Mouse (Mus musculus): ENCODE data around the gene Iqgap3. TPM values are rescaled to one million over a fixed set of nuclear protein-coding genes. Genes with fewer than 3 reads are reported as not detected.

Iqgap3 gene
- polyA plus RNA-seq, 1 experiment from 2014 or later: 19.8 TPM

GRCm38 (mm10) chr3:88137821-88138220 lies 56.0 kb downstream of the Iqgap3 start:
- 9% methylated on average over 3 of the region's 3 CpGs for WGBS
- H3K27me3 ChIP-seq (ENCODE audit: control insufficient read depth, insufficient read depth, low read length): no peaks in the 10 kb centered on the region
- H3K4me3 ChIP-seq (ENCODE audit: low read depth, low read length): peak overlapping the region; percentile 59
- H3K4me1 ChIP-seq (ENCODE audit: control insufficient read depth, insufficient read depth, low read length): peaks cover 35% of the 10 kb centered on the region
- ATAC-seq (ENCODE audit: insufficient number of reproducible peaks, insufficient read depth, low FRiP score, low read depth): no peak
- H3K9me3 ChIP-seq (ENCODE audit: control insufficient read depth, low read depth, low read length): no peaks in the 10 kb centered on the region
- 0 out of 2 replicates have a peak overlapping the region, but pooled peaks have one; percentile 21 for H3K9ac ChIP-seq (replicated peaks; ENCODE audit: low read depth, low read length)
- peak overlapping the region; percentile 77 for H3K4me2 ChIP-seq (replicated peaks; ENCODE audit: low read depth, low read length)
- H3K36me3 ChIP-seq (ENCODE audit: control insufficient read depth, insufficient read depth, low read length): no peaks in the 10 kb centered on the region
- H3K27ac ChIP-seq (ENCODE audit: low read length): peak overlapping the region; percentile 98

- Histone ChIP-seq H3K4me1 (ENCODE audit: control insufficient read depth, insufficient read depth, low read length) (peaks cover 32% of the 10 kb centered on the region), H3K36me3 (ENCODE audit: control insufficient read depth, insufficient read depth, low read length) (no peaks in the 10 kb centered on the region), H3K27ac (ENCODE audit: low read length) (peak overlapping the region; percentile 98), H3K4me2 (replicated peaks; ENCODE audit: low read depth, low read length) (peak overlapping the region; percentile 77), H3K4me3 (ENCODE audit: low read depth, low read length) (peak overlapping the region; percentile 59), H3K9me3 (ENCODE audit: control insufficient read depth, low read depth, low read length) (no peaks in the 10 kb centered on the region), H3K9ac (replicated peaks; ENCODE audit: low read depth, low read length) (peak overlapping the region; percentile 49), H3K27me3 (ENCODE audit: control insufficient read depth, insufficient read depth, low read length) (no peaks in the 10 kb centered on the region)
- WGBS: under 1% methylated on average over 32 of the region's 32 CpGs
- peak; percentile 74 for ATAC-seq (ENCODE audit: insufficient number of reproducible peaks, insufficient read depth, low FRiP score, low read depth)
Observed at GRCm38 (mm10) chr3:88138336-88139242, 56.8 kb downstream of the Iqgap3 start.

- Histone ChIP-seq H3K9me3 (ENCODE audit: control insufficient read depth, low read depth, low read length) (no peaks in the 10 kb centered on the region), H3K4me1 (ENCODE audit: control insufficient read depth, insufficient read depth, low read length) (peaks cover 38% of the 10 kb centered on the region), H3K4me2 (replicated peaks; ENCODE audit: low read depth, low read length) (peak overlapping the region; percentile 77), H3K27me3 (ENCODE audit: control insufficient read depth, insufficient read depth, low read length) (no peaks in the 10 kb centered on the region), H3K4me3 (ENCODE audit: low read depth, low read length) (peak overlapping the region; percentile 59), H3K27ac (ENCODE audit: low read length) (peak overlapping the region; percentile 98), H3K9ac (replicated peaks; ENCODE audit: low read depth, low read length) (peak overlapping the region; percentile 49), H3K36me3 (ENCODE audit: control insufficient read depth, insufficient read depth, low read length) (no peaks in the 10 kb centered on the region)
- 17% methylated on average over 25 of the region's 25 CpGs for WGBS
- ATAC-seq (ENCODE audit: insufficient number of reproducible peaks, insufficient read depth, low FRiP score, low read depth): no peak
Observed at GRCm38 (mm10) chr3:88139243-88140177, 57.7 kb downstream of the Iqgap3 start.

GRCm38 (mm10) chr3:88140178-88140902 lies 58.6 kb downstream of the Iqgap3 start:
- WGBS: 12% methylated on average over 11 of the region's 11 CpGs
- ATAC-seq (ENCODE audit: insufficient number of reproducible peaks, insufficient read depth, low FRiP score, low read depth): no peak
- no peaks in the 10 kb centered on the region for H3K9me3 ChIP-seq (ENCODE audit: control insufficient read depth, low read depth, low read length)
- no peaks in the 10 kb centered on the region for H3K27me3 ChIP-seq (ENCODE audit: control insufficient read depth, insufficient read depth, low read length)
- no peaks in the 10 kb centered on the region for H3K36me3 ChIP-seq (ENCODE audit: control insufficient read depth, insufficient read depth, low read length)
- H3K9ac ChIP-seq (replicated peaks; ENCODE audit: low read depth, low read length): no peak overlapping the region
- H3K4me3 ChIP-seq (ENCODE audit: low read depth, low read length): no peak overlapping the region
- H3K4me1 ChIP-seq (ENCODE audit: control insufficient read depth, insufficient read depth, low read length): peaks cover 47% of the 10 kb centered on the region
- H3K27ac ChIP-seq (ENCODE audit: low read length): peak overlapping the region; percentile 98
- peak overlapping the region; percentile 77 for H3K4me2 ChIP-seq (replicated peaks; ENCODE audit: low read depth, low read length)

GRCm38 (mm10) chr3:88140903-88141430 lies 59.2 kb downstream of the Iqgap3 start:
- peak overlapping the region; percentile 59 for H3K4me2 ChIP-seq (replicated peaks; ENCODE audit: low read depth, low read length)
- WGBS: 37% methylated on average over 6 of the region's 6 CpGs
- no peaks in the 10 kb centered on the region for H3K9me3 ChIP-seq (ENCODE audit: control insufficient read depth, low read depth, low read length)
- H3K4me1 ChIP-seq (ENCODE audit: control insufficient read depth, insufficient read depth, low read length): peaks cover 53% of the 10 kb centered on the region
- H3K36me3 ChIP-seq (ENCODE audit: control insufficient read depth, insufficient read depth, low read length): no peaks in the 10 kb centered on the region
- no peak for ATAC-seq (ENCODE audit: insufficient number of reproducible peaks, insufficient read depth, low FRiP score, low read depth)
- H3K4me3 ChIP-seq (ENCODE audit: low read depth, low read length): peak overlapping the region; percentile 94; the same call in 1 of the 2 replicates
- H3K27ac ChIP-seq (ENCODE audit: low read length): peak overlapping the region; percentile 98
- no peak overlapping the region for H3K9ac ChIP-seq (replicated peaks; ENCODE audit: low read depth, low read length)
- H3K27me3 ChIP-seq (ENCODE audit: control insufficient read depth, insufficient read depth, low read length): no peaks in the 10 kb centered on the region

GRCm38 (mm10) chr3:88141439-88141786 lies 59.6 kb downstream of the Iqgap3 start:
- H3K9me3 ChIP-seq (ENCODE audit: control insufficient read depth, low read depth, low read length): no peaks in the 10 kb centered on the region
- H3K36me3 ChIP-seq (ENCODE audit: control insufficient read depth, insufficient read depth, low read length): no peaks in the 10 kb centered on the region
- H3K27me3 ChIP-seq (ENCODE audit: control insufficient read depth, insufficient read depth, low read length): no peaks in the 10 kb centered on the region
- H3K27ac ChIP-seq (ENCODE audit: low read length): peak overlapping the region; percentile 98
- ATAC-seq (ENCODE audit: insufficient number of reproducible peaks, insufficient read depth, low FRiP score, low read depth): no peak
- H3K4me2 ChIP-seq (replicated peaks; ENCODE audit: low read depth, low read length): peak overlapping the region; percentile 59
- WGBS: 11% methylated on average over 9 of the region's 9 CpGs
- H3K4me3 ChIP-seq (ENCODE audit: low read depth, low read length): peak overlapping the region; percentile 94
- H3K4me1 ChIP-seq (ENCODE audit: control insufficient read depth, insufficient read depth, low read length): peaks cover 57% of the 10 kb centered on the region
- H3K9ac ChIP-seq (replicated peaks; ENCODE audit: low read depth, low read length): peak overlapping the region; percentile 82; the same call in 1 of the 2 replicates

GRCm38 (mm10) chr3:88141787-88142523 lies 60.2 kb downstream of the Iqgap3 start, which contains the start of gene Mef2d:
Gene Mef2d (plus strand): TSS chr3:88142372.
- WGBS: under 1% methylated on average over 52 of the region's 52 CpGs
- Histone ChIP-seq H3K4me1 (ENCODE audit: control insufficient read depth, insufficient read depth, low read length) (peaks cover 63% of the 10 kb centered on the region), H3K9ac (replicated peaks; ENCODE audit: low read depth, low read length) (peak within 1 kb of the TSS; percentile 82)

More at GRCm38 (mm10) chr3:88141787-88142523, 60.2 kb downstream of the Iqgap3 start, which contains the start of gene Mef2d:
- Histone ChIP-seq H3K27ac (ENCODE audit: low read length) (peak within 1 kb of the TSS; percentile 98), H3K4me3 (ENCODE audit: low read depth, low read length) (peak within 1 kb of the TSS; percentile 94), H3K9me3 (ENCODE audit: control insufficient read depth, low read depth, low read length) (no peaks in the 10 kb centered on the region), H3K4me2 (replicated peaks; ENCODE audit: low read depth, low read length) (peak within 1 kb of the TSS; percentile 89), H3K27me3 (ENCODE audit: control insufficient read depth, insufficient read depth, low read length) (no peaks in the 10 kb centered on the region), H3K36me3 (ENCODE audit: control insufficient read depth, insufficient read depth, low read length) (no peaks in the 10 kb centered on the region)
- peak; percentile 86 for ATAC-seq (ENCODE audit: insufficient number of reproducible peaks, insufficient read depth, low FRiP score, low read depth)

All from stomach, embryonic 14.5 days (tissue).